Mouse (Mus musculus) kidney, postnatal 10 days (tissue): Measurements from ENCODE around the gene Ankrd42.

ENCODE experiments used
- DNase-seq: peaks from one replicate; pipeline ENCODE4 v3.0.0; 2021; ENCODE audit warnings: mixed read lengths

The Ankrd42 gene

GRCm38 (mm10) chr7:92637021-92637625, at the start of gene Ankrd42:
Ankrd42 (minus strand) TSS chr7:92637142.
- DNase-seq: peak; percentile 96

GRCm38 (mm10) chr7:92677346-92677745, 40.4 kb upstream of the Ankrd42 start:
- no peak for DNase-seq

- no peak for DNase-seq
Measured at GRCm38 (mm10) chr7:92675131-92675530, 38.2 kb upstream of the Ankrd42 start.

GRCm38 (mm10) chr7:92669507-92670471, 32.8 kb upstream of the Ankrd42 start, which contains the start of gene Pcf11:
Pcf11 (minus strand) TSS chr7:92669934.
- DNase-seq: peak; percentile 99

- DNase-seq: peak; percentile 68
Measured at GRCm38 (mm10) chr7:92668791-92669506, 32.0 kb upstream of the Ankrd42 start.

GRCm38 (mm10) chr7:92666274-92666820, 29.4 kb upstream of the Ankrd42 start:
- no peak for DNase-seq

GRCm38 (mm10) chr7:92658050-92658449, 21.1 kb upstream of the Ankrd42 start:
- DNase-seq: no peak

GRCm38 (mm10) chr7:92656386-92656785, 19.4 kb upstream of the Ankrd42 start:
- no peak for DNase-seq

- no peak for DNase-seq
Measured at GRCm38 (mm10) chr7:92653329-92653728, 16.4 kb upstream of the Ankrd42 start.

- DNase-seq: no peak
Measured at GRCm38 (mm10) chr7:92647790-92648189, 10.8 kb upstream of the Ankrd42 start.

GRCm38 (mm10) chr7:92642358-92642757, 5.4 kb upstream of the Ankrd42 start:
- no peak for DNase-seq

GRCm38 (mm10) chr7:92638050-92638449, 1.1 kb upstream of the Ankrd42 start:
- no peak for DNase-seq

GRCm38 (mm10) chr7:92636295-92637011, 489 bp downstream of the Ankrd42 start:
- DNase-seq: peak; percentile 39

GRCm38 (mm10) chr7:92630167-92630566, 6.8 kb downstream of the Ankrd42 start:
- DNase-seq: peak; percentile 38

- no peak for DNase-seq
Measured at GRCm38 (mm10) chr7:92624488-92624887, 12.5 kb downstream of the Ankrd42 start.

- no peak for DNase-seq
Measured at GRCm38 (mm10) chr7:92610830-92611229, 26.1 kb downstream of the Ankrd42 start.

- DNase-seq: no peak
Measured at GRCm38 (mm10) chr7:92604961-92605360, 32.0 kb downstream of the Ankrd42 start.

GRCm38 (mm10) chr7:92590842-92591241, 46.1 kb downstream of the Ankrd42 start:
- DNase-seq: no peak

- peak; percentile 29 for DNase-seq
Measured at GRCm38 (mm10) chr7:92589986-92590385, 47.0 kb downstream of the Ankrd42 start.

GRCm38 (mm10) chr7:92583567-92583966, 53.4 kb downstream of the Ankrd42 start:
- no peak for DNase-seq

- no peak for DNase-seq
Measured at GRCm38 (mm10) chr7:92580491-92581207, 56.3 kb downstream of the Ankrd42 start.

GRCm38 (mm10) chr7:92566775-92567174, 70.2 kb downstream of the Ankrd42 start:
- DNase-seq: no peak
